Mouse (Mus musculus) ES-Bruce4 (cell line): Measurements from ENCODE around the gene Rrp1b.

Experiments used
- CTCF ChIP-seq: IDR thresholded peaks from one replicate; pipeline ENCODE4 v1.8.1; 2011; ENCODE audit warnings: low read depth, low read length
- EP300 ChIP-seq: IDR thresholded peaks from 2 replicates; pipeline ENCODE4 v1.6.1; 2011; ENCODE audit warnings: low read depth, low read length; ENCODE audit not compliant: insufficient read depth

GRCm38 (mm10) chr17:32110980-32111780 lies 75.3 kb downstream of the Rrp1b start:
- TF ChIP-seq CTCF = no peak
- TF ChIP-seq EP300 = no peak
